Mouse (Mus musculus): ENCODE measurements around the gene Heatr9.

GRCm38 (mm10) chr11:83522075-83522474 is at the start of gene Heatr9:
- TF ChIP-seq ZC3H11A (IDR thresholded peaks at IDR 0.05; ENCODE audit: low read depth, low read length), result no peak
- 0 out of 4 replicates have a peak, but pooled peaks of 1 of the 2 experiments have one; percentile 6 for TF ChIP-seq CTCF (conservative IDR thresholded peaks at IDR 0.05 in 1 of 2, IDR thresholded peaks at IDR 0.05 in 1 of 2; ENCODE audit: low read depth in 2 of 2, low read length in 2 of 2)
- TF ChIP-seq POLR2A (IDR thresholded peaks at IDR 0.05; ENCODE audit: low read depth, low read length), result no peak
- TF ChIP-seq E2F4 (IDR thresholded peaks at IDR 0.05; ENCODE audit: insufficient replicate concordance, low read depth, low read length), result no peak
- TF ChIP-seq MEF2A (IDR thresholded peaks at IDR 0.05; ENCODE audit: borderline replicate concordance, low read depth, low read length), result no peak
- TF ChIP-seq MYC (IDR thresholded peaks at IDR 0.05; ENCODE audit: low read depth, low read length), result no peak
- no peak for TF ChIP-seq JUND (conservative IDR thresholded peaks at IDR 0.05; ENCODE audit: low read depth, low read length)
- TF ChIP-seq ETS1 (conservative IDR thresholded peaks at IDR 0.05; ENCODE audit: low read depth, low read length), result no peak
- no peak for TF ChIP-seq EP300 (IDR thresholded peaks at IDR 0.05; ENCODE audit: low read length)
- TF ChIP-seq RCOR1 (conservative IDR thresholded peaks at IDR 0.05; ENCODE audit: low read depth, low read length), result no peak
- no peak for TF ChIP-seq USF1 (IDR thresholded peaks at IDR 0.05; ENCODE audit: low read depth, low read length)
- TF ChIP-seq JUN (IDR thresholded peaks at IDR 0.05; ENCODE audit: insufficient read depth, low read depth, low read length), result no peak

Data from CH12.LX (cell line).